Mouse (Mus musculus): ENCODE results near the gene Hbp1.

GRCm38 (mm10) chr12:31976544-31976943, 26.2 kb upstream of the Hbp1 start:
- peak; percentile 74 for TF ChIP-seq CTCF (IDR thresholded peaks at IDR 0.05; ENCODE audit: low read depth)
- TF ChIP-seq EP300 (optimal IDR thresholded peaks at IDR 0.05), result no peak

Measured in stomach, postnatal 0 days (tissue).